Mouse (Mus musculus) neural tube, embryonic 15.5 days (tissue): ENCODE measurements at regions not wholly inside any gene's neighbourhood (a gene's known extent, or its start where the extent isn't known, plus 50 kb on each side); places are given as distances from the start of the nearest gene placed in this dataset.
"Not testable (repeated sequence)": the region's sequence is repeated elsewhere in the genome, so short reads cannot be mapped to it uniquely, and the experiment has no call there.

Experiments
- ATAC-seq: fragments of 200-750 bp; cut with Nextera tagmentation; 2 replicates; pipeline ENCODE4 v1.8.0; 2017; ENCODE audit warnings: mild to moderate bottlenecking, moderate TSS enrichment, moderate library complexity; ENCODE audit not compliant: low FRiP score
- H3K27ac ChIP-seq: fragments of 300-500 bp; sonication (generic); replicated peaks from 2 replicates; pipeline ENCODE4 v1.5.1; 2015; ENCODE audit warnings: mild to moderate bottlenecking, inconsistent platforms
- H3K27me3 ChIP-seq: fragments of 300-500 bp; sonication (generic); replicated peaks from 2 replicates; pipeline ENCODE4 v1.6.1; 2015; ENCODE audit warnings: inconsistent platforms
- H3K36me3 ChIP-seq: fragments of 300-500 bp; sonication (generic); 2 replicates; pipeline ENCODE4 v1.6.1; 2015; ENCODE audit warnings: inconsistent platforms
- H3K4me1 ChIP-seq: fragments of 300-500 bp; sonication (generic); 2 replicates; pipeline ENCODE4 v1.6.1; 2015; ENCODE audit warnings: inconsistent platforms
- H3K4me2 ChIP-seq: fragments of 300-500 bp; sonication (generic); 2 replicates; pipeline ENCODE4 v1.6.1; 2015; ENCODE audit warnings: inconsistent platforms, mild to moderate bottlenecking, moderate library complexity
- H3K4me3 ChIP-seq: fragments of 300-500 bp; sonication (generic); replicated peaks from 2 replicates; pipeline ENCODE4 v1.5.1; 2015; ENCODE audit warnings: mild to moderate bottlenecking, inconsistent platforms
- H3K9ac ChIP-seq: fragments of 300-500 bp; sonication (generic); replicated peaks from 2 replicates; pipeline ENCODE4 v1.6.1; 2015; ENCODE audit warnings: mild to moderate bottlenecking, inconsistent platforms
- H3K9me3 ChIP-seq: fragments of 300-500 bp; sonication (generic); replicated peaks from 2 replicates; pipeline ENCODE4 v1.6.1; 2016; ENCODE audit warnings: inconsistent platforms
- WGBS: fragments of 180-500 bp; shearing (Covaris S2); methylation state at CpG from one replicate; pipeline ENCODE4 v1.1.7; 2015; ENCODE audit warnings: mixed read lengths; 5-methylcytosine and 5-hydroxymethylcytosine counted together

DNA sequence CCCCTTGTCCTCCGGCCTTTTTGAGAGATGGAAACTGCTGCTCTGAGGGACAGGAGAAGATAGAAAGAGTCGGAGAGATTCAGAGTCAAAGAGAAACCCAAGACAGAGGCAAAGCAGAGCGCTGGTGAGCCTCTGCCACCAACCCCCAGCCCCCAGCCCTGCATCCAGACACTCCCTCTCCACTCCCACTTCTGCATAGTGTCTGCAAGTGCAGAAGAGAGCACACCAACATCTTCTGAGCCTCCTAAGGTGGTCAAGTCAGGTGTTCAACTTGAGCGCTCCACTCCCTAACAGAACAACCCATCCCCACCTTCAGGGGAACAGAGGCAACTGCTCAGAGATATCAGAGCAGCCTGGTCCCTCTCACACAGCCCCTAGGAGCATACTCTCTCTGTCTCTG lies 106.8 kb upstream of the Syt13 start:
- Histone ChIP-seq H3K9ac (no peak overlapping the region), H3K4me2 (no peak overlapping the region), H3K9me3 (0 out of 2 replicates have a peak, but pooled peaks cover 5% of the 10 kb centered on the region), H3K4me1 (peaks cover 34% of the 10 kb centered on the region), H3K36me3 (no peaks in the 10 kb centered on the region), H3K4me3 (no peak overlapping the region), H3K27ac (no peak overlapping the region), H3K27me3 (no peaks in the 10 kb centered on the region)
- WGBS: 72% methylated on average over 4 of the region's 4 CpGs
- no peak for ATAC-seq

DNA sequence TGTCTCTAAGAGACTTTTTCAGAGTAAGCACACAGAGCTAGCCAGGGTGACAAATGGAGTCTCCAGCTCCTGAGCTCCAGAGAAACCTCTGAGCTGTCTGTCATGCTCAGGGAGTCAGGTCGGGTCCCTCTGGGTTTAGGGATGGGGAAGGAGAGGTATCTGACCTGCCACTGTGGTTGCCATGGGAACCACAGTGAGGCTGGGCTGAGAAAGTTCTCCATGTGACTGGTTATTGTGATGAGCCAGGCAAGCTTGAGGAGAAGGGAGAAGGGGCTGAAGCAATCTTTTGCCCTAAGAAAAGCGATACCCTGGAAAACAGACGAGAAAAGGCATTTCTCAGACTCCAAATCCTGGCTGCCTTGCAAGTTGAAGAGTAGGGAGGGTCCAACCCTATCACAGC lies 105.7 kb upstream of the Syt13 start:
- no peak overlapping the region for H3K4me2 ChIP-seq
- no peaks in the 10 kb centered on the region for H3K9me3 ChIP-seq
- H3K36me3 ChIP-seq: no peaks in the 10 kb centered on the region
- peaks cover 36% of the 10 kb centered on the region for H3K4me1 ChIP-seq
- H3K27me3 ChIP-seq: no peaks in the 10 kb centered on the region
- H3K9ac ChIP-seq: no peak overlapping the region
- H3K4me3 ChIP-seq: no peak overlapping the region
- ATAC-seq: no peak
- H3K27ac ChIP-seq: no peak overlapping the region
- WGBS: 27% methylated on average over 3 of the region's 3 CpGs

DNA sequence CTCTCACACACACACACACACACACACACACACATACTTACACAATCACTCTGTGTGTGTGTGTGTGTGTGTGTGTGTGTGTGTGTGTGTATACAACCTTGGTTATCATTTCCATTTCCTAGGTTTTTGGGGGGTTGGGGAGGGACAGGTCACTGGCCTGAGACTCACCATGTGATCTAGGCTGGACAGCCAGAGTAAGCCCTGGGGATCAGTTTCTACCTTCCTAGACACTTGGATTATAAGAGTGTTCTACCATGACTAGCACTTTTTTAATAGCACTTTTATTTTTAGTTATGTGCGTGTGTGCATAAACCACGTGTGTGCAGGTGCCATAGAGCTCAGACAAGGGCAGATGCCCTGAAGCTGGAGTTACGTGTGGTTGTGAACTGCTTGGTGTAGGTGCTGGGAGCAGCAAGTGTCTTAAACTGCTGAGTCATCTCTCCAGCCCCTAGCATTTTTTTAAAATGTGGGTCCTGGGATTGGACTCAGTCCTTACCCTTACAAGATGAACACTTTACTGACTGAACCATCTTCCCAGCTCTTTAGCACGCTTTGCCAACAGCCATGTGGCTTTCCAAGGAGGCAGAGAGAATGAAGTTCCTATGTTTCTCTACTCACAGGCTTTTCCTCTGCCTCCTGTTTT lies 105.1 kb upstream of the Syt13 start:
- Histone ChIP-seq H3K4me3 (no peak overlapping the region), H3K4me1 (peaks cover 36% of the 10 kb centered on the region), H3K27ac (no peak overlapping the region), H3K36me3 (no peaks in the 10 kb centered on the region), H3K9ac (no peak overlapping the region), H3K9me3 (no peaks in the 10 kb centered on the region), H3K27me3 (no peaks in the 10 kb centered on the region), H3K4me2 (no peak overlapping the region)
- no peak for ATAC-seq
- WGBS: 76% methylated on average over 4 of the region's 4 CpGs

DNA sequence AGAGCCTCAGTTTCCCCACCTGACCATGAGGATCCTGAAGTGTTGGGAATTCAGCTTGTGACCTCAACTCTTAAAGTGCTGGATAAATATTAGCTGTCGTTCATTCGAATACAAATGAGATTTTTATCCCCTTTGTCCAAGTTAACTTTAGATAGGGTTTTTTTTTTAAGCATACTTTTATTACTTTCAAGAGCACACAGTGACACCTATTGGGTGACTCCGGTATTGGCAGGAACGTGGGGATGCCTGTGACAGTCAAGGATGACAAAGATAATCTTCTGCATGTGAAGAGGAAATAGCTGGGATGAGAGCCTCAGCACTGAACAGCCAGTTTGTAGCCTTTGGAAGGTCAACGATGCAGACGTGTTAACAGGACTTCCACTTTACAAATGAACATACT lies 103.9 kb upstream of the Syt13 start:
- H3K4me2 ChIP-seq, H3K4me3 ChIP-seq, H3K27me3 ChIP-seq, H3K9ac ChIP-seq, H3K27ac ChIP-seq, H3K36me3 ChIP-seq, H3K9me3 ChIP-seq, ATAC-seq: not testable (repeated sequence)
- 15% methylated on average over 6 of the region's 6 CpGs for WGBS
- peaks cover 31% of the 10 kb centered on the region for H3K4me1 ChIP-seq

GRCm38 (mm10) chr2:92813028-92813427 lies 101.9 kb upstream of the Syt13 start:
- no peak overlapping the region for H3K4me2 ChIP-seq
- 75% methylated on average over 11 of the region's 11 CpGs for WGBS
- H3K4me1 ChIP-seq: peaks cover 14% of the 10 kb centered on the region
- no peaks in the 10 kb centered on the region for H3K27me3 ChIP-seq
- no peaks in the 10 kb centered on the region for H3K9me3 ChIP-seq
- no peak for ATAC-seq
- H3K27ac ChIP-seq: no peak overlapping the region
- no peak overlapping the region for H3K4me3 ChIP-seq
- H3K9ac ChIP-seq: no peak overlapping the region; the same call in 1 of the 2 replicates
- no peaks in the 10 kb centered on the region for H3K36me3 ChIP-seq

DNA sequence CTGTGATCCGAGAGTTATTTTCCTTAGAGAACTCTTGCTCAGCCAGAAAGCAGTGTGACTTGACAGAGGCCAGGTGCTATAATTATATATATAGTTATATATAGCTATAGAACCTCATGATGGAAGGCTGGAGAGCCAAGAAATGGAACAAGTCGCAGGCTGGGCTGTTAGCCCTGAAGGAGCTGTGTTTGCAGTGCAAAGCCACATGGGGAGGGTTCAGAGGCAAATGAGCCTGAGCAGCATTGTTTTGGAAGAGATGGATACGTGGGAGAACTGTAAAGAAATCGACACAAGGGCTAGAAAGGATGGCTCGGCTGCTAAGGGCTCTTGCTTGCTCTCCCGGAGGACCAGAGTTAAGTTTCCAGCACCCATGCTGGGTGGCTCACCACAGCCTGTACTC lies 95.3 kb upstream of the Syt13 start:
- H3K36me3 ChIP-seq: no peaks in the 10 kb centered on the region
- no peaks in the 10 kb centered on the region for H3K9me3 ChIP-seq
- no peak overlapping the region for H3K27ac ChIP-seq
- 65% methylated on average over 6 of the region's 6 CpGs for WGBS
- peaks cover under 1% of the 10 kb centered on the region; the same call in 1 of the 2 replicates for H3K4me1 ChIP-seq
- no peak overlapping the region for H3K4me3 ChIP-seq
- no peak overlapping the region for H3K4me2 ChIP-seq
- ATAC-seq: no peak
- no peaks in the 10 kb centered on the region for H3K27me3 ChIP-seq
- H3K9ac ChIP-seq: no peak overlapping the region

- Histone ChIP-seq H3K27me3 (no peaks in the 10 kb centered on the region), H3K9me3 (no peaks in the 10 kb centered on the region), H3K9ac (no peak overlapping the region), H3K4me1 (peaks cover 11% of the 10 kb centered on the region), H3K27ac (no peak overlapping the region), H3K36me3 (no peaks in the 10 kb centered on the region), H3K4me2 (no peak overlapping the region), H3K4me3 (no peak overlapping the region)
- ATAC-seq: no peak
- 88% methylated on average over 1 of the region's 1 CpGs for WGBS
Observed at GRCm38 (mm10) chr2:92824325-92824724, 90.6 kb upstream of the Syt13 start.

DNA sequence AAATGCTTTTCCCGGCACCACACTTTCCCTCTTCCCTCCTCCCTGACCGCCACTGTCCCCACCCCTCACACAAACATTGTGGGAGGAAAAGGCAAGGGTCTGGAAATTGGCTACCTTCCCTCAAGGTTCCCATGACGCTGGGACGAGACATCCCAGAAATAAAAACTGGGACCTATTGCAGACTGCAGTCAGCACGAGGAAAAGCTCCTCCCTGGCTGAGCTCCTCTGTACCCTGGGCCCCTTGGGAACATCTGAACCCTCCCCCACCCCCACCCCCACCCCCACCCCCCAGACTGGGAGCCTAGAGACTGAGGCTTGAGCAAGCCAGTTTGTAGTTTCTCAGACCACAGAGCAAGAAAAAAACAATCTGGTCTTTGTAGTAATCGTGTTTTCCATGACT lies 89.5 kb upstream of the Syt13 start:
- Histone ChIP-seq H3K27me3 (no peaks in the 10 kb centered on the region), H3K36me3 (no peaks in the 10 kb centered on the region), H3K27ac (peak overlapping the region; percentile 23; the same call in 1 of the 2 replicates), H3K4me3 (no peak overlapping the region), H3K4me1 (peaks cover 18% of the 10 kb centered on the region), H3K9ac (no peak overlapping the region), H3K9me3 (no peaks in the 10 kb centered on the region), H3K4me2 (no peak overlapping the region)
- 20% methylated on average over 6 of the region's 6 CpGs for WGBS
- no peak for ATAC-seq

DNA sequence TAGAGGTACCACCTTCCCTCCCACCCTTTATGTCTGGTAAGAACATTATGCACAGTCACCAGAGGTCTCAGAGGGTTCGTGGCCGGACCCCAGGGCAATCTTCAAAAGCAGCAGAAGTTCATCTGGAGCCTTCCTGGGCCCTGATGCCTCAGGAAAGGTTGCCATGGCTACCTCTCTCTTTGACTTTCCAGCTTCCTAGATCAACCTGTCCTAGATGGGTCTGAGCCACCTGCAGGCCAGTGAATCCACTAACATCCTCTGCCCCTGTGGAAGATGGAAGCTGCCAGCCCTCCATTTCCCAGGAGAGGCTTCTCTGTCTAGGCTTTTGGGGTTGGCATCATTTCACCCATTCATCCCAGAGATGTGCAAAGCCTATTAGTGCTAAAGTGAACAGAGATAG lies 84.8 kb upstream of the Syt13 start:
- no peaks in the 10 kb centered on the region for H3K27me3 ChIP-seq
- H3K9me3 ChIP-seq: no peaks in the 10 kb centered on the region
- H3K9ac ChIP-seq: no peak overlapping the region
- no peak overlapping the region for H3K4me3 ChIP-seq
- no peak overlapping the region for H3K4me2 ChIP-seq
- no peaks in the 10 kb centered on the region for H3K36me3 ChIP-seq
- no peak for ATAC-seq
- peaks cover 13% of the 10 kb centered on the region for H3K4me1 ChIP-seq
- WGBS: 69% methylated on average over 2 of the region's 2 CpGs
- no peak overlapping the region for H3K27ac ChIP-seq

- Histone ChIP-seq H3K4me2 (no peak overlapping the region), H3K27me3 (no peaks in the 10 kb centered on the region), H3K36me3 (no peaks in the 10 kb centered on the region), H3K4me1 (peaks cover 7% of the 10 kb centered on the region), H3K9ac (no peak overlapping the region), H3K9me3 (no peaks in the 10 kb centered on the region), H3K27ac (no peak overlapping the region), H3K4me3 (no peak overlapping the region)
- ATAC-seq: no peak
- 72% methylated on average over 7 of the region's 7 CpGs for WGBS
Observed at GRCm38 (mm10) chr2:92831784-92832183, 83.1 kb upstream of the Syt13 start.

- H3K27me3 ChIP-seq: no peaks in the 10 kb centered on the region; the same call in 1 of the 2 replicates
- 78% methylated on average over 4 of the region's 4 CpGs for WGBS
- H3K4me3 ChIP-seq: no peak overlapping the region
- no peaks in the 10 kb centered on the region for H3K4me1 ChIP-seq
- no peaks in the 10 kb centered on the region for H3K36me3 ChIP-seq
- no peaks in the 10 kb centered on the region for H3K9me3 ChIP-seq
- no peak overlapping the region for H3K4me2 ChIP-seq
- no peak overlapping the region for H3K27ac ChIP-seq
- no peak for ATAC-seq
- no peak overlapping the region for H3K9ac ChIP-seq
Observed at GRCm38 (mm10) chr2:92836203-92836602, 78.7 kb upstream of the Syt13 start.

GRCm38 (mm10) chr2:92838012-92838411 lies 76.9 kb upstream of the Syt13 start:
- no peak for ATAC-seq
- Histone ChIP-seq H3K4me1 (no peaks in the 10 kb centered on the region), H3K27ac (no peak overlapping the region), H3K27me3 (peaks cover 5% of the 10 kb centered on the region; the same call in 1 of the 2 replicates), H3K4me2 (no peak overlapping the region), H3K9me3 (no peaks in the 10 kb centered on the region), H3K4me3 (no peak overlapping the region), H3K36me3 (no peaks in the 10 kb centered on the region), H3K9ac (no peak overlapping the region)
- 94% methylated on average over 5 of the region's 5 CpGs for WGBS
